In the genomic region with DNA sequence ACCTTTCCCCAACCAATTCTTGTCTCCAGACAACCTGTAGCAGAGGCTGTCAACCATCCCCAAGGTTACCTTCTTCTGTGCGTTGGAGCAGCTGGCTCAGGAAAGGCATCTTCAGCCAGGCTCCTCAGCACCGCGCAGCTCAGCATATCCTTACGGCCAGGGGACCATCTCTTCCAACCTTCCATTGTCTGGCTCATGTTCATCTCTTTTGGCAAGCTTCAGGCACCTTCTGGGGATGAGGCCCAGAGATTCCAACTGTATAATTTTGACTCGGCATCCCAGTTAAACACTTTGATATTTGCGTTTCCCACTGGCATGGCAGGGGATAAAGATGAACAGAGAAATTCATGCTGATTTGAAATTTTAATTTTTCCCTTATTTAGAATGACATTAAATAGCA, we compare ENCODE assay signal across 20 mouse cellular contexts.
DNase-seq lines count a peak whose midpoint lies in the region; ATAC-seq lines count a peak whose summit lies in the region.
"Had no signal": no experiment of that assay in that cellular context is flagged by ENCODE, and none has a peak within 500 bp of the region (broad histone marks: within the 10 kb centered on the region; RNA-seq: fewer than 3 reads in every experiment).

No protein-coding gene starts in this region.

- peak; percentile 3 to 9 for DNase-seq in cerebellum, adult 18-20 months
- DNase-seq in cerebellum, adult 8-10 months, result no peak
- no peak for DNase-seq in frontal cortex, postnatal 25 days (ENCODE audit: low spot score in 2 of 2)
- peak; percentile 19 for DNase-seq in right cerebral cortex, adult 18-20 months
- DNase-seq in right cerebral cortex, adult 2 months (ENCODE audit: low spot score in 2 of 2), result no peak
- DNase-seq in cerebellum, postnatal 25 days, result peak; percentile 29 to 54
- DNase-seq in kidney, postnatal 4 days, result no peak
- DNase-seq: adrenal gland, postnatal 10 days; heart, adult 2 months; heart, postnatal 4 days; kidney, adult 8-10 months; liver, postnatal 0 days; thymus, adult 2 months; thymus, postnatal 36 days had no signal

- peak; percentile 50 for ATAC-seq in frontal cortex, adult (ENCODE audit: low TSS enrichment)
- ATAC-seq: intestine, embryonic 16.5 days; liver, embryonic 12.5 days; liver, postnatal 0 days; lung, postnatal 0 days; midbrain, embryonic 13.5 days; Patski had no signal

Comparison
In these comparisons a context has a peak if more than half of its experiments do, and no peak if none do; other contexts are left out.
1. DNase-seq: peak in cerebellum, adult 18-20 months (2 of 2), right cerebral cortex, adult 18-20 months (single experiment) and cerebellum, postnatal 25 days (2 of 2); none in cerebellum, adult 8-10 months (single experiment), frontal cortex, postnatal 25 days (0 of 2), right cerebral cortex, adult 2 months (0 of 2) and kidney, postnatal 4 days (0 of 2).